Mouse (Mus musculus) thymus, postnatal 14 days (tissue): ENCODE data around the gene Tle2.

Experiments used
- DNase-seq: peaks from one replicate; pipeline ENCODE4 v3.0.0; 2021

Gene Tle2

DNA sequence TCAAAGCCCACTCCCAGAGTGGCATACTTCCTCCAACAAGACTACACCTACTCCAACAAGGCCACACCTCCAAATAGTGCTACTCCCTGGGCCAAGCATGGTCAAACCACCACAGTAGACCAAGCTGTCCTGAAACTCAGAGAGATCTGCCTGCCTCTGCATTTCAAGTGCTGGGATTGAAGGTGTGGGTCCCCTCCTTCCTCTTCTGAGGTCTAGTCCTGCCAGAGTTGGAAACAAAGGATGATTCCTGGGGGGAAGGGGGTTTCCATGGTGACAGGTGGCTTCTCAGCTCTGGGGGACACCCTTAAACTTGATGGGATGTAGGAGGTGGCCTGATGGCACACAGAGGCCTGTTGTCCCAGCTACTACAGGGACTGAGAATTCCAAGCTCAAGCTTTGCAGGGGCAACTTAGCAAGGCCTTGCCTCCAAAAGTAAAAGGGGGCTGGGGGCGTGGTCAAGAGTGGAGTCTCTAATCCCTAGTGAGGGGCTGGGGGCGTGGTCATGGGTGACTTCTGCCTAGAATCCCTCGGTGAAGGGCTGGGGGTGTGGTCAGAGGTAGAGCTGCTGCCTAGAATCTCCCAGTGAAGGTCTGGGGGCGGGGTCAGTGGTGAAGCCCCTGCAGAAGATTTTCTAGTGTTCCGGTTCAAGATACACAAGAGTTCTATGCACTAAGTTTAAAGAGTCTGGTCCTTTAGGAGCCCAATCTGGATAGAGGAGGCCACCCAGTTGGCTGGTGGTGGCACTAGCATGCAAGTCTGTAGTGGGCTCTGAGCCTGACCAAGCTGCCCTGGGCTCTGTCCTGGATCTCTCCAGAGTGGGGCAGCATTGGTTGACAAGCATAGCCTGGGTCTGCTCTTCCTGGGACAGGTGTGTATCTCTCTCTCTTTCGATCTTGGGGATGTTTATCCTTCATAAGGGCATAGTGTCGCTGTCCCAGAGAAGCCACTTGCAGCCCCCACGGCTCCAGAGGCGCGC is at the start of gene Tle2:
Gene Tle2 (plus strand): TSS at position 481 of the 976 bp plus-strand sequence.
- DNase-seq, result no peak

DNA sequence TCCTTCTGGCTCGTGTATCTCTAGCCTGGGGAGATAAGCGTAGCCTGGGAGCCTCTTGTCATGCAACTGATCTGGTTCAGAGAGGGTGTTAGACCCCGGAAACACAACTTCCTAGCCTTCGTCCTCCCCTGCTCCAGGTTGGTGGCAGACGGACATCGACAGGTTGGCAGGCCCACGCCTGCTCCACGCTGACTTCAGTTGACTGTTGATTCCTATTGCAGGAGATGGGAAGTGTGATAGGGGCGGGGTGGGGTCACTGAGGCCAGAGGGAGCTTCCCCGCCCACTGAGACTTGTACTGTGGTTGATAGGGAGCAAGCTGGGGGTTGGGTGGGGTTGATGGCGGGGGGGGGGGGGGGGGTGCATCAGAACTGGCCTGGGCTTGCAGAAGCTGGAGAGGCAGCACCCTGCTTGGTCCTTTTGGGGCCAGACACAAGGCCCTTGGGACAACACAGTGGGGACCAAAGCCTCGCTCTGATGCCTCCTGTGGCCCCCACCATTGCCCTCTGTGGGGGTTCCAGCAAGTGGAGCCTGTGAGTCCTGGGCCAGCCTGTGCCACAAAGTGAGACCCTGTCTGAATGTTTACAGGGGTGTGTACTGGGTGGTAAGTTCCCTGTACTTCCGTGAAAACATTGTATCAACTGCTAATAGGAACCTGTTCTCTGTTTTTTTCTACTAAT is 49.2 kb upstream of the Tle2 start:
- DNase-seq, result no peak

DNA sequence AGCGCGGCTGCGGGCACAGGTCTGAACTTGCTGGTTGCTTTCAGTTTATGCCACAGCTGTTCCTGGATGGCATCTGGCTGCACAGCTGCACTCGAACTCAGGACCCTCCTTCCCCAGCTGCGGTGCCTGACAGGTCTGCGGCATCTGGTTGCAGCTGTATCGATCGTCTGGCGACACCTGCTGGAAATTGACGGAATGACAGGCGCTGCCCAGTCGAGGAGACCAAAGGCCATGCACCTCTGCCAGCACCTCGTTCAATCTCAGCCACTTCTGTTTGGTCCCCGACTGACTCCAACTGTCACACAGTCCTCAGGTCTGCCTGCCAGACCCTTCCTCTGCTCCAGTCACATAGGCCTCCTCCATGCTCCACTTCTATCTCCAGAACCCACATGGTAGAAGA is 47.6 kb upstream of the Tle2 start:
- peak; percentile 88 for DNase-seq

DNA sequence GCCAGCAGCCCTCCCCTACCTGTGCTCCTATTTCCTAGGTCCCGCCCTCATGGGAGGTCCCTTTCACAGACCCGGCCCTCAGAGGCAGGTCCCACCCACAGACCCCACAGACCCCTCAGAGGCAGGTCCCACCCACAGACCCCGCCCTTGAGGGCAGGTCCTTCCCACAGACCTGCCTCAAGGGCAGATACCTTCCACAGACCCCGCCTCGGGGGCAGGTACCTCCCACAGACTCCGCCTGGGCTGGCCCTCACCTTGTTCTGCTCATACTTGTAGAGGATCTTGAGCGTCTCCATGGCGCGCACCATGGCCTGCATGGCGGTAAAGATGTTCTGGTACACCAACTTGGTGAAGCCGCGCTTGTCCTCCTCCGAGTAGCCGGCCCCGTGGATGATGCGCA is 39.5 kb upstream of the Tle2 start:
- DNase-seq, result no peak

DNA sequence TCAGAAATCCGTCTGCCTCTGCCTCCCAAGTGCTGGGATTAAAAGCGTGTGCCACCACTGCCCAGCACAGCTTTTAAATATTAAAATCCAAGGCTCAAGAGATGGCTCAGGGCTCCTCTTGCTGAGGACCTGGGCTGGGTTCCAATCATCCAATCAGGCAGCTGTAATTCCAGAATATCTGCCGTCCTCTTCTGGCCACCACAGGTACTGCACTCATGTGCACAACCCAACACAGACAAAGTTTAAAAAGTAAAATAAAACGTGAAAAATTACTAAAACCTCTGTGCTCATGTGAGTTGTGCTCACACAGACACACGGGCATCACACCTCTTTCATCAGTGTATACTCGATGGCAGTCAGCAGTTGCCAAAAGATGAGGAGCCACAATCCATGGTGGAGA is 37.6 kb upstream of the Tle2 start:
- no peak for DNase-seq

DNA sequence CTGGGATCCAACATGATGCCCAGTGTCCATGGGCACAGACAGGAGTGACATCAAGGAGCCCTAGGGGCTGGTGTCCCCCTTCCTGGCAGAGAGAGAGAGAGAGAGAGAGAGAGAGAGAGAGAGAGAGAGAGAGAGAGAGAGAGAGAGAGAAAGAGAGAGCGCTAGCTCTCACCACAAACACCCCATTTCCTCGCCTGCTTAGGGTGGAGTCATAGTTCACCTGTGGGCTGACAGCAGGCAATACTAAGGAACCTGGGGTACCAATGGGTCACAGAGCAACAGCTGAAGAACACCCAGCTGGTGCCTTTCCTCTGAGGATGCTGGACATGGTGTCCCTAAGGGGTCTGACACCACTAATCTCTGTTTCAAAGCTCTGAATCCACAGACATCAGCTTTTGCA is 36.9 kb upstream of the Tle2 start:
- no peak for DNase-seq

DNA sequence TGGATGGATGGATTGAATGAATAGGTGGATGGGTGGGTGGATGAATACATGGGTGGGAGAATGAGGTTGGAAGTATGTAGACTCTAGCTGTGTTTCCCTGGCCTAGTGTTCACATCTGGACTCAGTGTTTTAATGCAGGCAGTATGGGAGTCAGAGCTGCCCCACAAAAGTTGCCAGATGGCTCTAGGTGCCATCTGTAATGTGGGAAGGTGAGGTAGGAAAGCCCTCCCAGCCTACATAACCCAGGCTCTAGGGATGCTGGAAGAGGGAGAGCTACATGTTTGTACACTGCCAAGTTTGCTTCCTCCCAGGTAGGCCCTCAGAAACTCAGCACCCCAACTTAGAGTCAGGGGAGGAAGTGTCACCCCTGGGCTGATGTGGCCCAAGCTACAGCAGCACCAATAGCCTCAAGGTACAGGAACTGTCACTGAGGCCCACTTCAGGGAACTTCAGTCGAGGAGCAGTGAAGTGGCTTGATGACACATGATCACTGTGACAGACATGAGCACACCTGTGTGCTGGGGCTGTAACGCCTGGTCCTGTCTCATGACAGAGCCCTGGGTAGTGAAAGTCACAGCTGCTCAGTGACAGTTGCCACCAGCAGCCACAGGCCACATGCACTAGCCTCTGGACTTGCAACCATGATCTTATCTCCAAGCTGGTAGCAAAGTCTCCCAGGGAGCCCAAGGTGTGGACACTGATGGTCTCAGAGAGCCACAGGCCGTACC is 35.9 kb upstream of the Tle2 start:
- DNase-seq, result no peak

DNA sequence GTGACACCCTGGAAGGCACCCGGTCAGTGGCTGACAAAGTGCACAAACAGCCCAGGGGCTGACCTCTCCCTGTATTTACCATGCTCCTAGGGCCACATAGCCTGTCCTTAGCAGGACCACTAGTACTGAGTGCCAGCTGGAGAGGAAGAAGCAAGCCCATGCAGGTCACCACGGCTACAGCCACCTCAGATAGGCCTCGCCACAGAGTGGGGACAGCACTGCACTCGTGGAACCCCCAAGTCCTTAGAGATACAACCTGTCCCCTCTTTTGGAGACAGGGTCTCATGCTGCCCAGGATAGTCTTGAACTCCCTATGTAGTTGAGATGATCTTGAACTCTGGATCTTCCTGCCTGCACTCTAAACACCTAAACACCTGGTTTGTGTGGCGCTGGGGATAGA is 33.0 kb upstream of the Tle2 start:
- DNase-seq, result no peak

DNA sequence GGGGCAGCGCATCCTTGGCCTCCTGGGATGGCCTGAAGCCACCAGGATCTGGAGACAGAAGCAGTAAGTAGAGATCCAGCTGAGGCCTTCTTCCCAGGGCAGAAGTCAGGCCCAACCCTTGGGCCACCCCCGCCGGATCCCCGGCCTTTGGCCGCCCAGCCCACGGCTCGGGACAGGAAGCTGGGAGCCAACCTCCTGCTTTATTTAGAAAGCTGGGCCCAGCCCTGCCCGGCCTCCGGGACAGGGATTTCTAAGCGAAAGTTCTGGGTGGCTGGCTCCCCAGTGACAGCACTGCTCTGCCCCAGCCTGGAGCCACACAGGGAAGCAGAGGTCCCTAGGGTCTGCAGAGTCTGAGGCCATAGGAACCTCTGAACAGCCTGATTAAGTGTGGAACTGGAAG is 32.6 kb upstream of the Tle2 start:
- DNase-seq, result no peak

DNA sequence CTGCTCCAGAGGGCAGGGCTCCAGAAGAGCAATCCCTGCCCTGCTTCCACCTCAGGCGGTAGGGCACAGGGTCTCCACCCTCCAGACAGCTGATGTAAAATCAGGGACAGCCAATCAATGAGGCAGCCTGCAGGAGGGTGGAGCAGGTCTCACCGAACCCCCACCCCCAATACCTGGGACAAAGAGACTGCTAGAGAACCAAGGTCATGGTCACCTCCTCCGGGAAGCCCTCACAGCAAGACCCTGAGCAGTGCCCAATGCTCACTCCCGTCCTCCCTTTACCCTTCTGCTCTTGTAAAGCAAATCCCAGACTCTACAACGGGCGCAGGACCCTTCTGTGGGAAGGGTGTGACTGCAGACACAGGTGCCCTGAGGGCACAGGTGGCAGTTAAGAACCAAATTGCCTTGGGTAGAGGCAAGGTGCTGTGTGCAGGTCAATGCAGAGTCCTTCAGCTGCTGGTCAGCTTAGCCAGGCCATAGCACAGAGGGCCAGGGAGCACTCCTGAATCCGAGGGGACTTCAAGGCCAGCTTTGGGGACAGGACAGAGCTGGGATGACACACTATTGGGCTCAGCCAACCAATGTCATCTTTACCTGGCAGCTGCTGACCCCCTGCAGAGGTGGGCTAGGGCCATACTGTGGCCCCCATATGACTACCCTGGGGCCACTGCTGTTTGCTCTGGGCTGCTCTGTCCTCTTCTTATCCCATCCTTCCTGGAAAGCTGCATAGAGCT is 31.5 kb upstream of the Tle2 start:
- no peak for DNase-seq

DNA sequence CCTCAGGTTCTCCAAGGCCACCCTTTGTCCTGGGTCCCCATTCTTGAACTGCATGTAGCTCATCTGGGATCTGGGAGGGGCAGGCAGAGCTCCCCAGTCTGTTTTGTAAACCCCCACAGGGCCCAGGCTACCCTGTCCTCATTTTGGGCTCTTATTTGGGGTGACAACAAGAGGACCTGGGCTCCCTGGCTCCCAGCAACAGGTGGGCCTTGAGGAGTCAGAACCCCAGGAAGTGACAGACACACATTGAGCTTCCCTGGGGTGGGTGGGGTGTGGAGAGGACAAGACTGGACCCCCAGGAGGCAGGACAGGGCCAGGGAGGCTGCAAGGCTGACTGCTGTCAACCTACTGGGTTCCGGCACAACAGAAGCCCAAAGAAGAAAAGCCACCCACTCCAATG is 30.7 kb upstream of the Tle2 start:
- no peak for DNase-seq

DNA sequence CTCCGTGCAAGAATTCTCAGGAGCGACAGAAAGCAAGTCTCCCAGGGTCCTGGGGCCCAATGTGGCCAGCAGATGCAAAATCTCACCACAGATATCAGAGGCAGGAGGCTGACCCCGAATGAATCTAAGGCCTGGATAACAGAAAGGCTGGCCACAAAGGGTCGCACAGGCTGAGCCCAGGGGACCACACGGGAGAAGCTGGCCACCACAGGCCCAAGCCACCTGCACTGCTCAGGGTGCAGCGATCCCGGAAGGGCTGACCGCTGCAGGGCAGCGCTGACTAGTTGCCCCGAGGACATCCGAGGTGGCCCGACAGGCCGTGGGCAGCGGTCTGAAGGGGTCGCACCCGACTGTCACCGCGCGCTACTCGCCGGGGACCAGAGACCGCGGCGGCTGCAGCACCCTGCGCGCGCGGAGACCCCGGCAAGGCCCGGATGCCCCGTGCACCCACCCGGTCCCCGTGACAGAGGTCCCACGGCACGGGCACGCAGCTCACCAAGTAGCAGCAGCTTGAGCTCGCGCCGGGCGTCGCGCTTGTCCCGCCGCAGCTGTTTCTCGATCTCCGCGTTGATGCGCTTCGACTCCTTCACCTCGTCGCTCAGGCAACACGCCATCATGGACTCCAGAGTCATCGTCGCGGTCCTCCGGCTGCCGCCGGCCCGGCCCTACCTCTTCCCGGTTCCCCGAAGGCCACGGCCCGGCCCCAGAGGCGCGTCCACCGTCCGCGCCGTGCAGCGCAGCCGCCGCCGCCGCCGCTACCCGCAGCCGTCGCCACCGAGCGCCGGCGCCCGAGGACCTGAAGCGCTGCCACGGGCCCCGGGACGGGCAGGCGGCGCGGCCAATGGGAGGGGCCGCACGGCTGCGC is 29.8 kb upstream of the Tle2 start:
- DNase-seq, result no peak

DNA sequence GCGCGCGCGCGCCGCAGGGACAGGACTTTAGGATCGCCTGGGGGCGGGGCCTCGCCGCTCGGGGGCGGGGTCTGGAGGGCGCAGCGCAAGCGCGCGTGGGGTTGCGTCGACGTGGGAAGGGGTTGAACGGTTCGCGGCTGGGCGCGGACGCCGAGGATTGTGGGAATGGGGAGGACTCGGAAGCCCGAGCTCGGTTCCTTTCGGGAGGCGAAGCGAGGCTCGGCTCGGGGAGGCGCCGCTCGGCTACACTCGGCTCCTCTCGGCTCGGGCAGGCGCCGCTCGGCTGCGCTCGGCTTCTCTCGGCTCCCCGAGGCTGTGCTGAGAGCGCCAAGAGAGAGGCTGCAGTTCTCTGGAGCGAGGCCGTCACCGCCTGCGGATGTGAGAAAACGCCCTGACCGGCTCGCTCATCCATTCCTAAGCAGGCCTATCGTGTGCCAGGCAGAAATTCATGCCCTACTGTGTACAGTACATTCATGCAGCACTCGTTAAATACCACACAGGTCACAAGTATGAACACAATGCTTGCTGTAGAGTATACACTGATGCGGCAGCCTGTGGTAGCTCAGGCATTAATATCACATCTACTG is 29.1 kb upstream of the Tle2 start, which contains the start of gene Gna11:
Gene Gna11 (minus strand): TSS at position 30 of the 587 bp plus-strand sequence.
- DNase-seq, result peak; percentile 100

DNA sequence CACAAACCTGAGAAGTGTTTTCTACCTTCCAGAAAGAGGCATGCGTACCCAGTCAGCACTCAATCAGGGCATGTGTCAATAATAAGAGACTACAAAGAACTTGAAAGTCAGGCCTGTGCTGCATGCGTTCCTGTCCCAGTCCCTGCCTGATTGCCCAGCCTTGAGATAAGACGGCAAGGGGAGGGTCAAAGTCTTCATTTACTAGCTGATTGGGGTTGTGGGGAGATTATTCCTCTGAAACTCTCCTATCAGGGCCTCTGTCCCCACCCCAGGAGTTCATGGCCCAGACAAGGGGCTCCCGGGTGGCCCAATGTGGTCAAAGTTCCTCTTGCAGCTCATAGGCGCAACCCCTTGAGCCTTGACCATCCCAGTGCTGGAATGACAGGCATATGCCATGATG is 28.0 kb upstream of the Tle2 start:
- no peak for DNase-seq

DNA sequence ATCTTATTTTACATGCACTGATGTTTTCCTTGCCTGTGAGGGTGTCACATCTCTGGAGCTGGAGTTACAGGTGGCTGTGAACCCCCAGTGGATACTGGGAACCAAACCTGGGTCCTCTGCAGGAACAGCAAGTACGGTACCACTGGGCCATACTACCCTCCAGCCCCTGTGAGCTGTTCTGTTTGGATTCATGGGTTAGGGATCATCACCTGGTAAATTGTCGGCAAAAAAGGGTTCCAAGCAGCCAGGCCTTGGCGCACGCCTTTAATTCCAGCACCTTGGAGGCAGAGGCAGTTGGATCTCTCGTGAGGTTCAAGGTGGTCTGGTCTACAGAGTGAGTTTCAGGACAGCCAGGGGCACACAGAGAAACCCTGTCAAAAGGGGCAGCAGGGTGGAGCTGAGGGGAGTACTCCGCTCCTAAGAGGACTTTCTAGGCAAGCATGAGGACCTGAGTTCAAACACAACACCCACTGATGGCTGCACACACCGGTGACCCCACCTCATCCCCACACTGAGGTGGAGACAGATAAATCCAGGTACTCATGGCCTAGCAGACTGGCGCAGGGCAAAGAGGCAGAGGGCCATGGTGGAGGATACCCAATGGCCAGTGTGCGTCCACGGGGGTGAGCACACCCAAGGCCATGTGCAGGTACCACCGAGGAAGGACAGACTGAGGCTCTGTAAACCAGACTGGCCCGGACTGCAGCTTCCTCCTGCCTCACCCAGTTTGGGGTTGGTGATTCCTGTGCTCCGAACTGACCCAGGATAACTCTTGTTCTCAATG is 27.4 kb upstream of the Tle2 start:
- no peak for DNase-seq

DNA sequence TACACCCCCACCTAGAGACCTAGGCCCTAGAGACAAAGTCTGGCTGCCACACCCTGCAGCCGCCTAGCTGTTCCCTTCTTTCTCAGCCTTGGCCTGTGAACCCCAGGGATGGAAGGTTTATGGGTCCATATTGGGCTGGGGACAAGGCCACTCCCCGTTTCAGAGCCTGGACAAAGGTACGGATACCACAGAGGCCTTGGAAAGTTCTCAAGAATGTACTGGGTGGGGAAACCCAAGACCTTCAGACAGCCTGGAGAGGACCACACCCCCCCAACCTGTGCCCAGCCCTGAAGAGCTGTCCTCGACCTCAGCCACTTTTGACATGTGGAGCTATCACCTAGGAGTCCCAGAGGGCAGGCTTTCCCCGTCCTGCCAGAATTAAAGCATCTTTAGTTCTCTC is 25.4 kb upstream of the Tle2 start:
- no peak for DNase-seq

DNA sequence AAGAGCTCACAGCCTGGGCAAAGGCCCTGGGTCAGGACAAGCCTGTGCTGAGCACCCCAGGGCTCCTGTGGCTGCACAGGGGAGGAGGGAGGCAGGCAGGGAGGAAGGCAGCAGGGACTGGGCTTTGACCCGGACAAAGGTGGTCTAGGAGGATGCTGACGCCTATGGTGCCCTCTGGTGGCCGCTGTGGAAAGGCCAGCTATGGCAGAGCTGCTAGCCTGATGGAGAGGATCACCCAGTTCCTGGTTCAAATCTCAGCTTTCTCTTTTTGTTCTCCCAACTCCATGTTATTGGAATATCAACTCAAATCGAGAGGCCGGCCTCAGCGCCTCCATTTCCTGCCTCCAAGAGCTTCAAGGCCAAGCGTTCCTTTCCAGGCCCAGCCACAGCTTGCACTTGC is 24.1 kb upstream of the Tle2 start:
- peak; percentile 89 for DNase-seq

DNA sequence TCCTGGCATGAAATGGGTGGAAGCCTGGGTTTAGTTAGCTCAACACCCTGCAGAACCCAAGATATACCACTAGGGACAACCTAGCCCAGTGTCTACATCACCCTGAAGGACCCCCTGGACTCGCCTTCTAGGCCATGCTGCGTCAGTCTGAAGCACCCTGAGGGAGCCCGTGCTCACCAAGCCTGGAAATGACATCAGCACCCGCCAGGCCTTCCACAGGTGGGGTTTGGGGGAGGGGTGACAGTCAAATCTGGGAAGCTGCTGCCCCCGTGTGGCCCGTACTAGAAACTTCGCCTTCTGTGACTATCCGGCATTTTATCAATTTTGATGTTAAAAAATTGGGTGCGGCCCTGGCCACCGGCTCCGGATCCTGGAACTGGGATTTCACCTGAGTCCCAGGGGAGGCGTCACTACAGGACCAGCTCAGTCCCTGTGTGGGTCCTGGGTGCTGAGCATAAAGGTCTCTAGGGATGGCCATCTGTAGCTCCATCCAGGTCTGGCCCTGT is 22.7 kb upstream of the Tle2 start:
- DNase-seq, result peak; percentile 92

DNA sequence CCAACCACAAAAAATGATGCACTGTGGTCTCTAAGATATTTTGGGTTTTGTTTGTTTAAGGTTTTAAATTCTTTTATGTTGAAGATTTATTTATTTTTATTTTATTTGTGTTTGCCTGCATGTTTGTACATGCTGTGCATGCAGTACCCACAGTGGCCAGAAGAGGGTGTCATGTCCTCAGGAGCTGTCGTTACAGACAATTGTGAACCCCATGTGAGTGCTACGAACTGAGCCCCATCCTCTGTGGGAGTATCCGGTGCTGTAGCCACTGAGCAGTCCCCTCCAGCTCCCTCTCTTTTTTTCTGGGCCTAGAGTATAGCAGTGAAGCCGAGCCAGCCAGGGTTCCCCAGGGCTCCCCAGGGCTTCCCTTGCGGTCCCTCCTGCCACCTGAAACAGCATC is 21.1 kb upstream of the Tle2 start:
- DNase-seq, result peak; percentile 64
